Mouse (Mus musculus): ENCODE measurements around the gene Olfr221.
"Not testable (repeated sequence)": the region's sequence is repeated elsewhere in the genome, so short reads cannot be mapped to it uniquely, and the experiment has no call there.

Gene Olfr221

GRCm38 (mm10) chr14:52042359-52042758 is at the start of gene Olfr221:
Olfr221 (minus strand) TSS chr14:52042459.
- not testable (repeated sequence) for DNase-seq (ENCODE audit: low spot score in 2 of 2)

GRCm38 (mm10) chr14:52083083-52083482 is 40.8 kb upstream of the Olfr221 start:
- no peak for DNase-seq (ENCODE audit: low spot score in 2 of 2)

- no peak for DNase-seq (ENCODE audit: low spot score in 2 of 2)
Observed at GRCm38 (mm10) chr14:52071599-52072137, 29.4 kb upstream of the Olfr221 start.

GRCm38 (mm10) chr14:52066135-52066534 is 23.9 kb upstream of the Olfr221 start:
- DNase-seq (ENCODE audit: low spot score in 2 of 2), result no peak

GRCm38 (mm10) chr14:52061798-52062197 is 19.5 kb upstream of the Olfr221 start:
- DNase-seq (ENCODE audit: low spot score in 2 of 2), result no peak

- no peak for DNase-seq (ENCODE audit: low spot score in 2 of 2)
Observed at GRCm38 (mm10) chr14:52060800-52061199, 18.5 kb upstream of the Olfr221 start.

GRCm38 (mm10) chr14:52059982-52060381 is 17.7 kb upstream of the Olfr221 start:
- no peak for DNase-seq (ENCODE audit: low spot score in 2 of 2)

- not testable (repeated sequence) for DNase-seq (ENCODE audit: low spot score in 2 of 2)
Observed at GRCm38 (mm10) chr14:52052720-52053119, 10.5 kb upstream of the Olfr221 start.

GRCm38 (mm10) chr14:52045966-52046565 is 3.8 kb upstream of the Olfr221 start:
- DNase-seq (ENCODE audit: low spot score in 2 of 2), result no peak

GRCm38 (mm10) chr14:52044901-52045678 is 2.8 kb upstream of the Olfr221 start:
- DNase-seq (ENCODE audit: low spot score in 2 of 2), result no peak

GRCm38 (mm10) chr14:52043446-52043845 is 1.2 kb upstream of the Olfr221 start:
- DNase-seq (ENCODE audit: low spot score in 2 of 2), result no peak

GRCm38 (mm10) chr14:52039332-52039731 is 2.9 kb downstream of the Olfr221 start:
- DNase-seq (ENCODE audit: low spot score in 2 of 2), result no peak

- no peak for DNase-seq (ENCODE audit: low spot score in 2 of 2)
Observed at GRCm38 (mm10) chr14:52035926-52036325, 6.3 kb downstream of the Olfr221 start.

- DNase-seq (ENCODE audit: low spot score in 2 of 2), result no peak
Observed at GRCm38 (mm10) chr14:52026342-52026741, 15.9 kb downstream of the Olfr221 start.

GRCm38 (mm10) chr14:52024133-52024532 is 18.1 kb downstream of the Olfr221 start:
- DNase-seq (ENCODE audit: low spot score in 2 of 2), result no peak

GRCm38 (mm10) chr14:52022709-52023459 is 19.4 kb downstream of the Olfr221 start:
- DNase-seq (ENCODE audit: low spot score in 2 of 2), result peak; percentile 79 to 89

GRCm38 (mm10) chr14:52022244-52022708 is 20.0 kb downstream of the Olfr221 start:
- DNase-seq (ENCODE audit: low spot score in 2 of 2), result no peak

GRCm38 (mm10) chr14:52021568-52022212 is 20.6 kb downstream of the Olfr221 start:
- no peak for DNase-seq (ENCODE audit: low spot score in 2 of 2)

- no peak for DNase-seq (ENCODE audit: low spot score in 2 of 2)
Observed at GRCm38 (mm10) chr14:52021138-52021529, 21.1 kb downstream of the Olfr221 start.

- DNase-seq (ENCODE audit: low spot score in 2 of 2), result peak; percentile 64 to 82
Observed at GRCm38 (mm10) chr14:52020486-52021137, 21.6 kb downstream of the Olfr221 start, which contains the start of gene Zfp219. Zfp219 (minus strand) TSS chr14:52020733.
